Mouse (Mus musculus): ENCODE measurements around the gene Ranbp9. TPM values are rescaled to one million over a fixed set of nuclear protein-coding genes. Genes with fewer than 3 reads are reported as not detected.
"Not testable (repeated sequence)": the region's sequence is repeated elsewhere in the genome, so short reads cannot be mapped to it uniquely, and the experiment has no call there.

Gene Ranbp9
- polyA plus RNA-seq, 1 experiment from 2014 or later, result 13.4 TPM

- WGBS, result 90% methylated on average over 3 of the region's 3 CpGs
- Histone ChIP-seq H3K27me3 (no peaks in the 10 kb centered on the region), H3K4me2 (replicated peaks) (no peak overlapping the region), H3K27ac (replicated peaks) (no peak overlapping the region), H3K4me3 (no peak overlapping the region), H3K9ac (replicated peaks) (no peak overlapping the region), H3K4me1 (peaks cover 34% of the 10 kb centered on the region), H3K36me3 (no peaks in the 10 kb centered on the region; the same call in 1 of the 2 replicates), H3K9me3 (no peaks in the 10 kb centered on the region)
- no peak for ATAC-seq (ENCODE audit: low FRiP score, low read depth)
Observed at GRCm38 (mm10) chr13:43477098-43477697, 3.9 kb downstream of the Ranbp9 start.

DNA sequence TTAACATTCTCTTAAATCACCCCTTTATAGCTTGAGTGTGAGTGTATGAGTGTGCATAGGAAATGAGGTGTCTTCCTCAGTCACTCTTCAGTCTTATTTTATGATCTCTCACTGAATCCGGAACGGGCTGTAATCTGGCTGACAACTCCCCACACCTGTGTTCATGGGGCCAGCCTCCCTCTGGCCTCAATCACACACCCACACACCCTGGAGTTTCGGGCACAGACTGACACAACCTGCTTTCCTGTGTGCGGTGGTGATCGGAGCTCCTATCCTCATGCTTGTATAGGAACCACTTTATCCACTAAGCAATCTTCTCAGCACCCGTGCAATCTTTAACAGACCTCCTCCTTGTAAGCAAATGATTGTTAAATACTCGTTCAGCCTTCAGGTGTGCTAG is 4.9 kb downstream of the Ranbp9 start:
- no peak overlapping the region for H3K9ac ChIP-seq (replicated peaks)
- 91% methylated on average over 7 of the region's 7 CpGs for WGBS
- no peak overlapping the region for H3K27ac ChIP-seq (replicated peaks)
- no peak overlapping the region for H3K4me3 ChIP-seq
- no peaks in the 10 kb centered on the region; the same call in 1 of the 2 replicates for H3K36me3 ChIP-seq
- peaks cover 31% of the 10 kb centered on the region for H3K4me1 ChIP-seq
- H3K27me3 ChIP-seq, result no peaks in the 10 kb centered on the region
- no peak for ATAC-seq (ENCODE audit: low FRiP score, low read depth)
- H3K9me3 ChIP-seq, result no peaks in the 10 kb centered on the region
- H3K4me2 ChIP-seq (replicated peaks), result no peak overlapping the region

GRCm38 (mm10) chr13:43474722-43475121 is 6.4 kb downstream of the Ranbp9 start:
- peaks cover 31% of the 10 kb centered on the region for H3K4me1 ChIP-seq
- H3K9me3 ChIP-seq, result no peaks in the 10 kb centered on the region
- 91% methylated on average over 5 of the region's 5 CpGs for WGBS

GRCm38 (mm10) chr13:43471861-43472260 is 9.2 kb downstream of the Ranbp9 start:
- H3K9me3 ChIP-seq; H3K36me3 ChIP-seq; H3K4me2 ChIP-seq (replicated peaks); H3K4me3 ChIP-seq; ATAC-seq (ENCODE audit: low FRiP score, low read depth); H3K27ac ChIP-seq (replicated peaks); H3K9ac ChIP-seq (replicated peaks); H3K27me3 ChIP-seq: not testable (repeated sequence)
- WGBS, result 93% methylated on average over 1 of the region's 1 CpGs
- H3K4me1 ChIP-seq, result 0 out of 2 replicates have a peak, but pooled peaks cover 16% of the 10 kb centered on the region

More at GRCm38 (mm10) chr13:43474722-43475121, 6.4 kb downstream of the Ranbp9 start:
- no peak for ATAC-seq (ENCODE audit: low FRiP score, low read depth)
- Histone ChIP-seq H3K27me3 (no peaks in the 10 kb centered on the region), H3K4me3 (no peak overlapping the region), H3K27ac (replicated peaks) (no peak overlapping the region), H3K9ac (replicated peaks) (no peak overlapping the region), H3K4me2 (replicated peaks) (no peak overlapping the region), H3K36me3 (no peaks in the 10 kb centered on the region; the same call in 1 of the 2 replicates)

GRCm38 (mm10) chr13:43469607-43470006 is 11.5 kb downstream of the Ranbp9 start:
- 93% methylated on average over 1 of the region's 1 CpGs for whole genome bisulfite sequencing
- Histone ChIP-seq H3K4me2 (replicated peaks) (no peak overlapping the region), H3K9ac (replicated peaks) (no peak overlapping the region), H3K9me3 (peaks cover 5% of the 10 kb centered on the region; the same call in 1 of the 2 replicates), H3K4me3 (no peak overlapping the region), H3K4me1 (0 out of 2 replicates have a peak, but pooled peaks cover 4% of the 10 kb centered on the region), H3K27ac (replicated peaks) (no peak overlapping the region), H3K27me3 (no peaks in the 10 kb centered on the region), H3K36me3 (peaks cover 9% of the 10 kb centered on the region)
- no peak for ATAC-seq (ENCODE audit: low FRiP score, low read depth)

GRCm38 (mm10) chr13:43464605-43465004 is 16.5 kb downstream of the Ranbp9 start:
- Histone ChIP-seq H3K27ac (replicated peaks) (no peak overlapping the region), H3K4me1 (no peaks in the 10 kb centered on the region), H3K36me3 (peaks cover 9% of the 10 kb centered on the region), H3K4me3 (no peak overlapping the region), H3K9me3 (peaks cover 4% of the 10 kb centered on the region; the same call in 1 of the 2 replicates), H3K4me2 (replicated peaks) (no peak overlapping the region), H3K9ac (replicated peaks) (no peak overlapping the region), H3K27me3 (no peaks in the 10 kb centered on the region)
- no peak for ATAC-seq (ENCODE audit: low FRiP score, low read depth)
- 100% methylated on average over 2 of the region's 2 CpGs for WGBS

DNA sequence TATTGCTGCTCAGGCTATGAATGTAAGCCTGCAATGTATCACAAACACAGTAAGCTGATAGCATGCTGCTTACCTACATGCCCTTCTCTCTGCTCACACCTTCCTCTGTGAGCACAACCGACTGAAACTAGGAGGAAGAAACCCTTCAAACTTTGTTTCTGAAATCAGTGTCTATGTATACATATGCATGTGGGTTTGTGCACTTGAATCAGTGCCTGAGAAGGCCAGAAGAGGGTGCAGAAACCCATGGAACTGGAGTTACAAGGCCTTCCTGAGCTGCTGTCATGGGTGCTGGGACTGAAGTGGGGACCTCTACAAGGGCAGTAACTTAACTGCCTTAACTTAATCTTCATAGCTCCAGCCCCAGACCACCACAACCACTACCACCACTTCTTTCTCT is 23.9 kb downstream of the Ranbp9 start:
- Histone ChIP-seq H3K27me3 (no peaks in the 10 kb centered on the region), H3K4me2 (replicated peaks) (no peak overlapping the region), H3K27ac (replicated peaks) (no peak overlapping the region), H3K9me3 (no peaks in the 10 kb centered on the region), H3K4me3 (no peak overlapping the region), H3K4me1 (peaks cover 16% of the 10 kb centered on the region), H3K36me3 (no peaks in the 10 kb centered on the region), H3K9ac (replicated peaks) (no peak overlapping the region)
- no peak for ATAC-seq (ENCODE audit: low FRiP score, low read depth)
- 87% methylated on average over 1 of the region's 1 CpGs for WGBS

- Histone ChIP-seq H3K36me3 (no peaks in the 10 kb centered on the region), H3K4me1 (peaks cover 16% of the 10 kb centered on the region), H3K27me3 (no peaks in the 10 kb centered on the region), H3K27ac (replicated peaks) (no peak overlapping the region), H3K4me2 (replicated peaks) (no peak overlapping the region), H3K4me3 (no peak overlapping the region), H3K9ac (replicated peaks) (no peak overlapping the region), H3K9me3 (no peaks in the 10 kb centered on the region)
- 93% methylated on average over 7 of the region's 7 CpGs for WGBS
- no peak for ATAC-seq (ENCODE audit: low FRiP score, low read depth)
Observed at GRCm38 (mm10) chr13:43454431-43454830, 26.7 kb downstream of the Ranbp9 start.

- H3K27ac ChIP-seq (replicated peaks), result peak overlapping the region; percentile 46
- ATAC-seq (ENCODE audit: low FRiP score, low read depth), result no peak
Observed at GRCm38 (mm10) chr13:43452843-43453605, 28.1 kb downstream of the Ranbp9 start.

DNA sequence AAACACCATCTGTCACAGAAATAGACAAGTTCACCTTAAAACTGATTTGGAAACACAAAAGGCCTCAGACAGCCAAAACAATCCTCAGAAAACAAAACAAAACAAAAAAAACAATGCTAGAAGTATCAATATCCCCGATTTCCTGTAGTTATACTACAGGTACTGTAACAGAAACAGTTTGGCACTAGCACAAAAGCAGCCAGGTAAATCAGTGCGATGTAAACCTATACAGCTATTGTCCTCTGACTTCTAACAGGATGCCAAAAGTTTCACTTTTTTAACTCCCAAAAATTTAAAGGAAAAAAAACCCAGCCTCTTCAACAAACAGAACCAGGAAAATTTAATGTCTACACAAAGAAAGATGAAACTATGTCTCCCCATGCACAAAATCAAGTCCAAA is 28.9 kb downstream of the Ranbp9 start:
- Histone ChIP-seq H3K4me3 (no peak overlapping the region), H3K4me1 (peaks cover 18% of the 10 kb centered on the region)
- 86% methylated on average over 2 of the region's 2 CpGs for WGBS

More at GRCm38 (mm10) chr13:43452843-43453605, 28.1 kb downstream of the Ranbp9 start:
- H3K4me1 ChIP-seq, result peaks cover 16% of the 10 kb centered on the region
- peak overlapping the region; percentile 14; the same call in 1 of the 2 replicates for H3K4me2 ChIP-seq (replicated peaks)
- no peaks in the 10 kb centered on the region for H3K9me3 ChIP-seq
- no peak overlapping the region for H3K9ac ChIP-seq (replicated peaks)
- H3K36me3 ChIP-seq, result no peaks in the 10 kb centered on the region
- H3K4me3 ChIP-seq, result no peak overlapping the region
- 36% methylated on average over 7 of the region's 7 CpGs for WGBS
- H3K27me3 ChIP-seq, result no peaks in the 10 kb centered on the region

GRCm38 (mm10) chr13:43450686-43451085 is 30.4 kb downstream of the Ranbp9 start:
- Histone ChIP-seq H3K36me3 (no peaks in the 10 kb centered on the region), H3K4me3 (no peak overlapping the region), H3K27me3 (no peaks in the 10 kb centered on the region), H3K9me3 (no peaks in the 10 kb centered on the region), H3K4me2 (replicated peaks) (no peak overlapping the region), H3K9ac (replicated peaks) (no peak overlapping the region), H3K27ac (replicated peaks) (no peak overlapping the region), H3K4me1 (peaks cover 20% of the 10 kb centered on the region)
- WGBS, result 89% methylated on average over 3 of the region's 3 CpGs
- ATAC-seq (ENCODE audit: low FRiP score, low read depth), result no peak

More for the DNA sequence above, 28.9 kb downstream of the Ranbp9 start:
- no peaks in the 10 kb centered on the region for H3K27me3 ChIP-seq
- H3K9me3 ChIP-seq, result no peaks in the 10 kb centered on the region
- no peak overlapping the region for H3K27ac ChIP-seq (replicated peaks)
- H3K4me2 ChIP-seq (replicated peaks), result no peak overlapping the region
- ATAC-seq (ENCODE audit: low FRiP score, low read depth), result no peak
- H3K9ac ChIP-seq (replicated peaks), result no peak overlapping the region
- no peaks in the 10 kb centered on the region for H3K36me3 ChIP-seq

GRCm38 (mm10) chr13:43447721-43448120 is 33.4 kb downstream of the Ranbp9 start:
- Histone ChIP-seq H3K4me2 (replicated peaks) (no peak overlapping the region), H3K4me1 (peaks cover 6% of the 10 kb centered on the region), H3K9ac (replicated peaks) (no peak overlapping the region), H3K4me3 (no peak overlapping the region), H3K36me3 (no peaks in the 10 kb centered on the region), H3K27me3 (no peaks in the 10 kb centered on the region), H3K9me3 (no peaks in the 10 kb centered on the region), H3K27ac (replicated peaks) (no peak overlapping the region)
- ATAC-seq (ENCODE audit: low FRiP score, low read depth), result no peak
- 75% methylated on average over 3 of the region's 3 CpGs for WGBS
